Mouse (Mus musculus) liver, embryonic 12.5 days (tissue): ENCODE data around the gene 9230102O04Rik. TPM values are rescaled to one million over a fixed set of nuclear protein-coding genes. Genes with fewer than 3 reads are reported as not detected.

ENCODE experiments used
- ATAC-seq: fragments of 200-750 bp; cut with Nextera tagmentation; 2 replicates; pipeline ENCODE4 v1.8.0; 2017; ENCODE audit warnings: moderate number of reproducible peaks, mild to moderate bottlenecking, moderate library complexity
- H3K27ac ChIP-seq: fragments of 300-500 bp; sonication (generic); 2 replicates; pipeline ENCODE4 v1.5.1; 2016; ENCODE audit warnings: mild to moderate bottlenecking
- H3K27me3 ChIP-seq: fragments of 300-500 bp; sonication (generic); replicated peaks from 2 replicates; pipeline ENCODE4 v1.6.1; 2016; ENCODE audit warnings: mild to moderate bottlenecking, moderate library complexity
- H3K36me3 ChIP-seq: fragments of 300-500 bp; sonication (generic); 2 replicates; pipeline ENCODE4 v1.6.1; 2016; ENCODE audit warnings: mild to moderate bottlenecking, moderate library complexity
- H3K4me1 ChIP-seq: fragments of 300-500 bp; sonication (generic); 2 replicates; pipeline ENCODE4 v1.6.1; 2016
- H3K4me2 ChIP-seq: fragments of 300-500 bp; sonication (generic); 2 replicates; pipeline ENCODE4 v1.6.1; 2016; ENCODE audit warnings: mild to moderate bottlenecking, moderate library complexity
- H3K4me3 ChIP-seq: fragments of 300-500 bp; sonication (generic); 2 replicates; pipeline ENCODE4 v1.5.1; 2016; ENCODE audit warnings: mild to moderate bottlenecking, moderate library complexity
- H3K9ac ChIP-seq: fragments of 300-500 bp; sonication (generic); 2 replicates; pipeline ENCODE4 v1.6.1; 2016; ENCODE audit warnings: mild to moderate bottlenecking, moderate library complexity
- H3K9me3 ChIP-seq: fragments of 300-500 bp; sonication (generic); replicated peaks from 2 replicates; pipeline ENCODE4 v1.6.1; 2016; ENCODE audit warnings: mild to moderate bottlenecking, moderate library complexity
- WGBS: fragments of 180-500 bp; shearing (Covaris S2); methylation state at CpG from one replicate; pipeline ENCODE4 v1.1.7; 2016; ENCODE audit not compliant: insufficient replicate concordance; 5-methylcytosine and 5-hydroxymethylcytosine counted together
- polyA plus RNA-seq: library from polyadenylated mRNA; unstranded; fragments of >200 nt; fragmentation: Nextera tagmentation; extraction: Ambion mirVana; gene quantifications from 2 replicates; pipeline ENCODE4 v1.2.1, GENCODE M21; 2016

Gene 9230102O04Rik
- polyA plus RNA-seq, 1 experiment from 2014 or later: not detected

- no peak overlapping the region for H3K9ac ChIP-seq
- no peak overlapping the region for H3K4me2 ChIP-seq
- H3K27me3 ChIP-seq: peaks cover 97% of the 10 kb centered on the region
- H3K9me3 ChIP-seq: no peaks in the 10 kb centered on the region
- ATAC-seq: no peak
- H3K36me3 ChIP-seq: no peaks in the 10 kb centered on the region
- no peak overlapping the region for H3K4me3 ChIP-seq
- H3K4me1 ChIP-seq: peaks cover 7% of the 10 kb centered on the region; the same call in 1 of the 2 replicates
- H3K27ac ChIP-seq: no peak overlapping the region
- WGBS: 2% methylated on average over 19 of the region's 19 CpGs
Measured at GRCm38 (mm10) chr2:9894836-9895593, 5.7 kb upstream of the 9230102O04Rik start.

DNA sequence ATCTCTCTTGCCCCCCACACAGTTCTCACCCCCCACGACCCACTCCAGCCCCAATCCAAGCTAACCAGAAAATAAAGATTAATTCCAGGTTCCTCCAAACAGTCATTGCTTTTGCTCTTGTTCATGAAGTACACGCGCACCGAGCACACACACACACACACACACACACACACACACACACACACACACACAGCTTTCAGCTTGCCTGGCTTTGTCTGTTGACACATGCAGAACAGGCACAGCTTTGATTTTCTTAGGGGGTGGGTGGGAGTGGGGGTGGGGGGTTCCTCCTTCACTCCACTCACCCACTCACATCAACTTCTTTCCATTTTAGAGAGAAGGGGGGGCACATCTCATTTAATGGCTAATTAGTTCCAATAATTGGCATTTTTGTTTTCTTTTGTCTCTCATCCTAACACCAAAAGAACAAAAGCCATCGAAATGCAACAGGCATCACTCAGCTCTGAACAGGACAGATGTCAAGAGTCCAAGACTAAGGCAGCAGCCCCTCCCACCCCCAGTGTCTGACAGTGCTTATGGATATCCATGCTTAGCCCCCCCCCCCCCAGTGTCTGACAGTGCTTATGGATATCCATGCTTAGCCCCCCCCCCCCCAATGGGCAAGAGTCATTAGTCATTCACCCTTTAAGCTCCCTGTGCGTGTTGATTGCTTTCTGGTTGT lies 4.1 kb upstream of the 9230102O04Rik start:
- Histone ChIP-seq H3K27me3 (peaks cover 97% of the 10 kb centered on the region), H3K4me1 (peaks cover 18% of the 10 kb centered on the region), H3K4me3 (no peak overlapping the region), H3K4me2 (no peak overlapping the region), H3K9ac (no peak overlapping the region), H3K27ac (no peak overlapping the region), H3K36me3 (no peaks in the 10 kb centered on the region), H3K9me3 (no peaks in the 10 kb centered on the region)
- WGBS: 5% methylated on average over 6 of the region's 6 CpGs
- no peak for ATAC-seq

GRCm38 (mm10) chr2:9892541-9892940 lies 3.2 kb upstream of the 9230102O04Rik start:
- Histone ChIP-seq H3K36me3 (no peaks in the 10 kb centered on the region), H3K9ac (no peak overlapping the region), H3K27ac (no peak overlapping the region), H3K4me1 (peaks cover 18% of the 10 kb centered on the region), H3K4me3 (no peak overlapping the region), H3K9me3 (no peaks in the 10 kb centered on the region), H3K4me2 (no peak overlapping the region), H3K27me3 (peaks cover 97% of the 10 kb centered on the region)
- WGBS: 18% methylated on average over 7 of the region's 7 CpGs
- ATAC-seq: no peak

DNA sequence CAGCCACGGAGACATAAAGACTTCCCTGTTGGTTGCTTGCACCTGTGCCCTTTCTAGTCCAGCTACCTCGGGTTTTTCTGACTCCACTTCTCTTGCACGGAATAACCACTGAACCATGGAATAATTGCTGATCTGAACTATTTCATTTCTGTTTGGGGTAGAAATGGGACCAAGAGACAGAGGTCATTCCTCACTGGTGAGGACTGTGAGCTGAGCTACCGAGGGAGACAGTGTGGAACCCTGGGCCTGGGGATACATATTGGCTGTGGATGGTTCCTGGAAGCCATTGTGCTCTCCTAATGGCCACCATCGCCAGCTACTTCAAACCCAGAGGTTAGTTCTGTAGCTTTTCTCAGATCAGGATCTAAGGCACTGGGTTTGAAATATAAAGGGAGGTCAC lies 1.6 kb upstream of the 9230102O04Rik start:
- H3K9ac ChIP-seq: no peak overlapping the region
- peaks cover 18% of the 10 kb centered on the region for H3K4me1 ChIP-seq
- no peaks in the 10 kb centered on the region for H3K36me3 ChIP-seq
- ATAC-seq: no peak
- H3K27ac ChIP-seq: no peak overlapping the region
- H3K9me3 ChIP-seq: no peaks in the 10 kb centered on the region
- H3K4me3 ChIP-seq: no peak overlapping the region
- 7% methylated on average over 5 of the region's 5 CpGs for WGBS
- H3K27me3 ChIP-seq: peaks cover 97% of the 10 kb centered on the region
- H3K4me2 ChIP-seq: no peak overlapping the region

DNA sequence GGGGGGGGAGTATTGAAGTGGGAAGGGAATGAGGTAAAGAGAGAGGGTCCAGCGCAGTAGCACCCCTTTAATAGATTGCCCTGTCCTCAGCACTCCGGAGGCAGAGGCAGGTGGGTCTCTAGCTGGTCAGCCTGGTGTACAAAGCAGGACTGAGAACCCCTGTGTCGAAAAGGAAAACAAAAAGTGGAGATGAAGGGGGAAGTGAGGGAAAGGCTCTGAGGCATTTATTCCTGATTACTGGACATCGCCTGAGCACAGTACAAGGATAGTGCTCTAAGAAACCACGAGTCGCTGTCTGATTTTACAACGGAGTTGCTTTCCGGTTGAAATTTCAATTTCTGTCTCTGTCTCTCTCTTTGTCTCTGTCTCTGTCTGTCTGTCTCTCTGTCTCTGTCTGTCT lies 911 bp upstream of the 9230102O04Rik start:
- Histone ChIP-seq H3K4me1 (peaks cover 13% of the 10 kb centered on the region), H3K27ac (no peak overlapping the region), H3K4me3 (0 out of 2 replicates have a peak overlapping the region, but pooled peaks have one; percentile 40), H3K9me3 (no peaks in the 10 kb centered on the region), H3K36me3 (no peaks in the 10 kb centered on the region), H3K4me2 (peak overlapping the region; percentile 67), H3K9ac (no peak overlapping the region), H3K27me3 (peaks cover 97% of the 10 kb centered on the region)
- no peak for ATAC-seq
- WGBS: 4% methylated on average over 8 of the region's 8 CpGs

- H3K27me3 ChIP-seq: peaks cover 97% of the 10 kb centered on the region
- H3K4me3 ChIP-seq: peak within 1 kb of the TSS; percentile 40
- H3K27ac ChIP-seq: no peak within 1 kb of the TSS
- H3K4me2 ChIP-seq: peak within 1 kb of the TSS; percentile 67
- peak; percentile 70 for ATAC-seq
- peaks cover 13% of the 10 kb centered on the region for H3K4me1 ChIP-seq
- H3K9me3 ChIP-seq: no peaks in the 10 kb centered on the region
- H3K9ac ChIP-seq: no peak within 1 kb of the TSS
- H3K36me3 ChIP-seq: no peaks in the 10 kb centered on the region
- 2% methylated on average over 23 of the region's 23 CpGs for WGBS
Measured at GRCm38 (mm10) chr2:9889651-9890183, 377 bp upstream of the 9230102O04Rik start, which contains the start of gene Gata3. Gene Gata3 (minus strand): TSS chr2:9890034.

GRCm38 (mm10) chr2:9887636-9888035 lies 1.7 kb downstream of the 9230102O04Rik start:
- H3K9ac ChIP-seq: no peak overlapping the region
- no peak overlapping the region for H3K4me3 ChIP-seq
- ATAC-seq: no peak
- peaks cover 15% of the 10 kb centered on the region for H3K4me1 ChIP-seq
- 2% methylated on average over 7 of the region's 7 CpGs for WGBS
- H3K27ac ChIP-seq: no peak overlapping the region
- peaks cover 97% of the 10 kb centered on the region for H3K27me3 ChIP-seq
- no peak overlapping the region for H3K4me2 ChIP-seq
- H3K9me3 ChIP-seq: no peaks in the 10 kb centered on the region
- H3K36me3 ChIP-seq: no peaks in the 10 kb centered on the region

- ATAC-seq: no peak
Measured at GRCm38 (mm10) chr2:9886921-9887610, 2.3 kb downstream of the 9230102O04Rik start.

DNA sequence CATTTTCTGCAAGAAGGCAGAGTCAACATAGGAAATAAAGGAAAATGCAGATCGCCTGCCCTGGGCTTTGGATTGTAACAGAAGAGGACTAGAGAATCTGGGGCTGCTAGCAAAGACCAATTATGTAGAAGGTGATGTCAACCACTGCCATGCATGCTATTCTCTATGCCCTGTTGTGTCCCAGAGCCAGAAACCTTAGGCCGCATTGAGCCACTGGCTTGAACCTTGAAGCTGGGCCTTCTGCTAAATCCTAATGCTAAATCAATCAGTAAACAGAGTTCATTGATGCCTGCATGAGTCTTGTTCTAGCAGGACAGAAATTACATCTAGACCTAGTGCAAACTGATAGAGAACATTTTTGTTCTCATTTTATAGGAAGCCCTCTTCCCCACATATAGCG lies 3.3 kb downstream of the 9230102O04Rik start:
- Histone ChIP-seq H3K27me3 (peaks cover 100% of the 10 kb centered on the region), H3K4me3 (no peak overlapping the region), H3K36me3 (no peaks in the 10 kb centered on the region), H3K9me3 (no peaks in the 10 kb centered on the region), H3K9ac (no peak overlapping the region), H3K27ac (no peak overlapping the region), H3K4me1 (peaks cover 27% of the 10 kb centered on the region), H3K4me2 (no peak overlapping the region)
- no peak for ATAC-seq
- 41% methylated on average over 3 of the region's 3 CpGs for WGBS

More at GRCm38 (mm10) chr2:9886921-9887610, 2.3 kb downstream of the 9230102O04Rik start:
- 13% methylated on average over 7 of the region's 7 CpGs for WGBS
- no peaks in the 10 kb centered on the region for H3K36me3 ChIP-seq
- H3K27me3 ChIP-seq: peaks cover 97% of the 10 kb centered on the region
- H3K4me1 ChIP-seq: peaks cover 20% of the 10 kb centered on the region
- H3K9ac ChIP-seq: no peak overlapping the region
- H3K4me2 ChIP-seq: no peak overlapping the region
- no peak overlapping the region for H3K27ac ChIP-seq
- H3K9me3 ChIP-seq: no peaks in the 10 kb centered on the region
- no peak overlapping the region for H3K4me3 ChIP-seq

- 17% methylated on average over 14 of the region's 14 CpGs for WGBS
- H3K27me3 ChIP-seq: peaks cover 100% of the 10 kb centered on the region
- peaks cover 29% of the 10 kb centered on the region for H3K4me1 ChIP-seq
- no peak overlapping the region for H3K4me3 ChIP-seq
- no peak overlapping the region for H3K27ac ChIP-seq
- no peaks in the 10 kb centered on the region for H3K9me3 ChIP-seq
- H3K36me3 ChIP-seq: no peaks in the 10 kb centered on the region
- ATAC-seq: no peak
- H3K4me2 ChIP-seq: no peak overlapping the region
- no peak overlapping the region for H3K9ac ChIP-seq
Measured at GRCm38 (mm10) chr2:9885217-9885770, 4.0 kb downstream of the 9230102O04Rik start.

DNA sequence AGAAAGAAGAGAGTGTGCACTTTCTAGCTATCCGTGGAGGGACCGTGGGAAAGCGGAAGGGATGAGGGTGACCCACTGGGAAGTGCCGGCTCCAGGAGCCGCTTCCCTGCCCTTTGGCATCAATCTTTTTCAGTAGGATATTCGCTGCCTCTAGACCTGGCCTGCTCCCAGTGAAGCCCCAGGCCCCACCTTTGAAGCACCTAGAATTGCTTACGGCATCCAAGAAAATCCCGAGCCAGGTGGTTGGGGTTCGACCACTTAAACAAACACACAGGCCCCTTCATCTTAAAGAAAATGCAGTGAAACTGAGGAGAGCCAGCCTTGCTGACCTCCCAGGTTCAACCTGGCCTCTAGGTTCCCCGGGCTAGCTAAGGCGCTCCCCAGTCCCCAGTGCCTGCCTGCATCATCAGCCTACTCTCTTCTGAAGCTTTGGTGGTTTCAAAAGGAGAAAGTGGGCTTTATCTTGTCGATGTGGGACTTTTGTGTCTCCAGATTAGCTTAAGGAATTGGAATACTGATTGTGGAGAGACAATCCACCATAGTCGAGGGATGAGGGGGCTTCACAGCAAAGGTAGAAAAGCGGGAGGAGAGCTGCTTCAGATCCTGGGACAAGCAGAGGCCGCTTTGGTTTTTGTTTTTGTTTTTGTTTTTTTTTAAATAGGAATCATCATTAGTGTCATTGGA lies 4.7 kb downstream of the 9230102O04Rik start:
- Histone ChIP-seq H3K4me3 (no peak overlapping the region), H3K4me1 (peaks cover 28% of the 10 kb centered on the region), H3K27me3 (peaks cover 100% of the 10 kb centered on the region), H3K36me3 (no peaks in the 10 kb centered on the region), H3K9ac (no peak overlapping the region), H3K27ac (no peak overlapping the region), H3K9me3 (no peaks in the 10 kb centered on the region), H3K4me2 (peak overlapping the region; percentile 47; the same call in 1 of the 2 replicates)
- WGBS: 13% methylated on average over 15 of the region's 15 CpGs
- ATAC-seq: no peak
